Mouse (Mus musculus): ENCODE data around the gene Whamm.

Gene Whamm

DNA sequence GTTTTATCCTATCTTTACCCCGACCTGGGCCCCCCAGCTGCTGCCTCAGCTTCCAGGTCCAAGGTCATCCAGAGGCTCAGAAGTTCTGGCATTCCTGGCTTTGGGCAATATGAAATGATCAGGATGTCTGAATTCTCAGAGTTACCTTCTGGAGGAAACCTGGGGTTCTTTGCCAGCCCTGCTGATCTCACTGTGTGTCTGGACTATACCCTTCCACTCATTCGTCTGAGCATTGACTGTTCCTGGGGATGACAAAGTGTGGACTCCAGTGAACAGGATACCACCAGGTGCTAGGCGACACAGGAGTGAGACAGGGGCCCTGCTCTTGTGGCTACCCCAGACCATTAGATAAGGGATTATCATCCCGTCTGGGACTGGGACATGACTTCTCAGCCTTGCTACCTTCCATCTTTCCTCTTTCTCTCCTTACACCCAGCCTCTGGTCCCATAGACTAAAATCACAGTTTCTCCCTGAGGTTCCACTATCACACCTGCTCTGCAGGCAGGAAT lies 7.5 kb upstream of the Whamm start:
- no peak for DNase-seq (ENCODE audit: low spot score)

DNA sequence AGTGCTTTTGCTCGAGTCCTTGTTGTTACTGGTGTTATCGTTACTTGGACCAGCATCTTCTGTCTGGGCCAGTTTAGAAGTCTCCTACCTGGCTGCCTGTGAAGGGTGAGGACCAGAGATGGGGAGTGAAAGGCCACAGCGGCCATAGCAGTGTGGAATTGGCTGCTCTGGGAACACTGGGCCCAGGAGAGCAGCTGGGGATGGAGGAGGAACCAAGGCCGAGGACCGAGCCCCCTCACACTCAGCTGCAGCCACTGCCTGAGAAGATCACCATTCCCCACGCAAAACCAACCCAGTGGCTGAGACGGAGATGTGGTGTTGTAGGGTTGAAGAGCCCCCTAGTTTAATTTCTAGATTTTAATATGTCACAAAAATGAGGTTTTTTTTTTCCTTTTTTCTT lies 6.3 kb upstream of the Whamm start:
- DNase-seq (ENCODE audit: low spot score), result no peak

DNA sequence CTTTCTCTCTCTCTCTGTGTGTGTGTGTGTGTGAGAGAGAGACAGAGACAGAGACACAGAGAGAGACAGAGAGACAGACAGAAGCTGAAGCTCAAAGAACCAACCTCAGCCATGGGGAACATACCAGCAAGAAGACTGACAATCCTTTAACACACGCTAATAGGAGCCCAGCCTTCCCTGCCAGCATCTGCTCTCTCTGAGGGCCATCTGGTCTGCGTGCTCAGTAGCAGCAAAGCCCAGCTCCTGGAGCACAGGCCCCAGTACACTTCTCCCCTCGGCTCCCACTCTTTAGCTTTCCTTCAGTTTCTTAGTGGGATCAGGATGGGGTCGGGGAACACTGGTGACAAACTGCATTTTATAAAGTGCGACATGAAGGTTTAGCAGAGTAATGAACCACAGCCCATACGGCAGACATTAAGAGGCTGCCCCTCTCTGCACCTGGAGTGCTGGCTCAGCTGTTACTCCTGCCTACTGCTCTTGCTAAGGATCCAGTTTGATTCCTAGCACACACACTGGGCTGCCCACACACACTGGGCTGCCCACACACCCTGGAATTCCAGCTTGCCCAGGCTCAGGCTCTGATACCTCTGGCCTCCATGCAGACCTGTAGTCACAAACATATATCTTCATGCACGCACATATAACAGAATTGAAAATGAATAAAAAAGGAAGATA lies 5.5 kb upstream of the Whamm start:
- no peak for DNase-seq (ENCODE audit: low spot score)

DNA sequence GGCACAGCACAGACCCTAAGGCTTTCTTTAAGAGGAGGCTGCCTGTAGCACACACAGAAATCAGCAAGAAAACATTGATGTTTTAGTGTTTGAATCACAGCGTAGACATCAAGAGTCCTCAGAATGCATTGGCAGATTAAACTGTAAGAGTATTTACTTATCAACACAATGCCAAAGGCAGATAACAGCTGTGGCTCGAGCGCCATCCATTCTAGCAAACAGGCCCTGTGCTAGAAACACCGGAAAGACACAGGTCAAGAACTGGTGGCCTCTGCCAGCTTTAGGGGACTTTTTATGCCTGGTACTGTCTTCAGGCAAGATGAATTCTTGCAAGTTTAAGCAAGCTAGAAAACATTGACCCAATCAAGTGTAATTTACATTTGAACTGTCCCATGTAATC lies 4.7 kb upstream of the Whamm start:
- no peak for DNase-seq (ENCODE audit: low spot score)

DNA sequence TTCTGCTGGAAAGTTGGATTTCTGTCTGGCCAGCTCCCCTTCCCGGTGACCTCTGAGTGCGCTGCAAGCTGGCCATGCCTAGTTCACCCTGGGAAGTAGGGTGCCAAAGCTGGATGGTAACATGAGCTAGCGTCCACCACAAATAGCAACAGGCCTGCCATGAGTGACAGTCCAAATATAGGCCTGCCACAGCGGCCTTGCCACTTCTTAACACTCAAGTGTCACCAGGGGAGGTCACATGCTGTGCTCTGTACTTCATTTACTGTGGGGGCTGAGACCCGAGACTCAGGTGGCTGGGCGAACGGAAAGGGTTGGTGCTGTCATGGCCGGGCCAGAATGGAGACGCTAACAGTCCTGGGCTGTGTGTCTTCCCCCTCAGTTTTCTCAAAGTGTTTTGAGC lies 4.2 kb upstream of the Whamm start, which contains the start of gene Fsd2:
Gene Fsd2, minus strand, starts transcription at position 53 of the 400 bp plus-strand sequence.
- DNase-seq (ENCODE audit: low spot score), result no peak

DNA sequence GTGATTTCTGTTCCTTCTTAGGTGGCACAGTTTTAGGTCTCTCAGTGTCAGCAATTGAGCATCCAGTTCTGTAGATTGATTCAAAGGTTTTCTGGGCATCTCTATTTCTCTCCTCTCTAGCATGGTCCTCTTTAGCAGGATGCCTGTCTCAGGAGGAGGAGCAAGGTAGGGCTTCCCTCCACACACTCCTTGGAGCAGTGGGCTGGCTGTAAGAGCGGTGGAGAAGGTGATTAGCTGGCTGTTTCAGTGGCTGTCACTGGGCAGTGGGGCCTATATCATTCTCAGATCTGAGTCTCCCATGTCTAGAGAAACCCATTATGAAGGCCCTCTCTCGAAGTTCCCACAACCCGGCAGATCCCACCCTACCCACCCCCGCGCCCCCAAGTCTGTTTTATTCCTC lies 3.7 kb upstream of the Whamm start:
- DNase-seq (ENCODE audit: low spot score), result no peak

DNA sequence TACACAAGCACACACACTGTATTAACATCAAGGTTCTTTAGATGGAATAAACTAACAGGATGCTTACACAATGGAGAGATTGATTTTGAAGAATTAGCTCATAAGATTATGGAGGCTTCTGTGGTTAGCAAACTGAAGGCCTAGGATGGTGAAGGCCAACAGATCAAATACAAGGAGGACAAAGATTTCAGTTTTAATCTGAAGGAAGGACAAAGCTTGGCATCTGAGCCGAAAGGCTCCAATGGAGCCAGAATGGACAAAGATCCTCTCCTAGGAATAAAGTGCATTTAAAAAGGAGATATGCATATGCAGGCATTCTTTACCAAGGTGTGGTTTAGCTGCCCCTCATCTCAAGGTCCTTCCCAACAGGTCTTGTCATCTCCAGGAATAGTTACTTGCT lies 1.2 kb upstream of the Whamm start:
- no peak for DNase-seq (ENCODE audit: low spot score)

DNA sequence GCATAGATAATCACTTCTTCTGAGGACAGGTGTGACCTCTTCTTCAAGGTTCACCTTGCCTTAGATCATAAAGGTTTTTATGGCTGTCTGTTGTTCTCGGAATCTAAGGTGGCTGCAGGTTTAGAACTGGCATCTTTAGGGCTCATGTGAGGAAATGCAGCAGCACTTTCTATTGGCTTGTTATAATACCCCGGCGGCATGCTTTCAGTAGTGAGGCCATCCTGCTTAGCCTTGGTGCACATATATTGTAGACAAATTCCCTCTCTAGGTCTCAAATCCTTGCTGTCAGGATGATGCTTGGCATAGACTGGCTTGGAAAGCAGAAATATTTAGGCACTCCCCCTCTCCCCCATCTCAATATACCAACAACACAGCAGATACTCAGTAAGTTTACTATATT lies 795 bp upstream of the Whamm start:
- no peak for DNase-seq (ENCODE audit: low spot score)

DNA sequence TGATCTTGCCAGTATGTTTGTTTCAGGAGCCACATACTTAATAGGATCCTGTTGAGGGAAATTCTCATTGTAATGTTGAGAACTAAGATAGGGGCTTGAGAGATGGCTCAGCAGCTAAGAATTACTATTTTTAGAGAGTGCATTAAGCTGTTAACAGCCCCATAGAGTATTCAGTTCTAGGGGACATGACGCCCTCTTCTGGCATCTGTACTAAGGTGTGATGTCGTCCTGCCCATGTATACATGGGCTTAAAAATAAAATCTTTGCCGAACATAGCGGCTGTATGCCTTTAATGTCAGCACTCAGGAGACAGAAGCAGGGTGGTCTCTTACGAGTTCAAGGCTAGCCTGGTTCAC lies 336 bp upstream of the Whamm start:
- no peak for DNase-seq (ENCODE audit: low spot score)

DNA sequence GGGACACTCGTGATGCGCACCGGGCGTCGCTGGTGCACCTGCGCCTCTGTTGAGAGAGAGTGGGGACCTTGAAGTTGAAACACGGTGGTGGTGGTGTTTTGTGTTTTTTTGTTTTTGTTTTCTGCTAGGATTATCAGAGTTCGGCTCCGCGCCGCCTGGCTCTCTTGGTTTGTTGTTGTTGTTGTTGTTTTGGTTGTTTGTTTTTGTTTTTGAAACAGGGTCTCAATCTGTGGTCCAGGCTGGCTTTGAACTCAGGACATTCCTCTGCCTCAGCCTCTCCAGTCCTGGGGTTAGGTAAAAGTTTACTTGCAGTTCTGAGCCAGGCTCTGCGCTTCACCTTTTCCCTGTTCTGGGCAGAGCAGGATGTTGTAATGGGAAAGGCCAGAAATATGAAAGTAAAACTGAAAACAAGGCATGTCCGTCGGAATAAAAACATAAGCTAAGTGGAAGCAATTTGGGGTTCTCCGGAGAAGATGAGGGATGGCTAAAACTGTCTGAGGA lies 925 bp downstream of the Whamm start:
- no peak for DNase-seq (ENCODE audit: low spot score)

DNA sequence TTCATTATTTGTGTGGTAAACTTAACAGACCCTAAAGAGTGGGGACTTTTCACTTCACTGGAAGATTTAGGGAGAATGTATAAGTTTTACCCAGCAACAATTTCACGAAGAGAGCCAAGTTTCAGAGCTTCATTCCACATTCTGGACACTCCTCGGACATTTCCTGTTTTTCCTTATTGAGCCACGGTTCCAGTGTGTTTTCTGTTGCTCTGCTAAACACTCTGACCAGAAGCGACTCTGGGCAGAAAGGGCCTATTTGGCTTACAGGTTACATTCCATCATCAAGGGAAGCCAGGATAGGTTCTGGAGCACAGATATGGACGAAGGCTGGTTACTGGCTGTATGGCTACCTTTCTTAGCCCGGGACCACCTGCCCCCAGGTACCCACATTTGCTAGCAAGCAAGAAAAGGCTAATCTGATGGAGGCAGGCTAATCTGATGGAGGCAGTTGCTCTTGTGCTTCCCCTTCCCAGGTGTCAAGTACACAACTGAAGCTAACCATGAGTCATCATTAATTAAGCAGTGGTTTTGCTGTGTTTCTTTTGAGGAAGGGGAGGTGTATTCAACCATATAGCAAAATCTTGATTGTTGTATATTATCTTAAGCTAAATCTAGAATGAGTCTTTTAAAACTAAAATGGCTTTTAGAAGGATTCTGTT lies 1.7 kb downstream of the Whamm start:
- DNase-seq (ENCODE audit: low spot score), result no peak

DNA sequence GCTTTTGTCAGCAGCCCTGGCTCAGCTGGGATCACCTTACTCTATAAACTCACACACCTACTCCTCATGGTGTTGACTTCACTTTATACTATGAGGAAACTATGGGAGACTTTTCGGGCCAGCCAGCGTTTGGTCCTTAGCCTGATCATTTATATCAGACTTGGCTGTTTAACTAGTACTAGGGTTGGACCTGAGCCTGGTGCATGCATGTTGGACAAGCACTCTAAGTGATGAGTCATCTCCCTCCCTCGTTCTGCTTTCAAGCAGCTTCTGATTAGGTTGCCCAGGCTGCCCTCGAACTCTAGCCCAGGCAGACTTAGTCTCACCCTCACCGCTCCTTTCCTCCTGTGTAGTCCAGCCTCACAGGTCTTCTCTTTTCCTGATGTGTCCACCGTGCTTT lies 2.3 kb downstream of the Whamm start:
- no peak for DNase-seq (ENCODE audit: low spot score)

DNA sequence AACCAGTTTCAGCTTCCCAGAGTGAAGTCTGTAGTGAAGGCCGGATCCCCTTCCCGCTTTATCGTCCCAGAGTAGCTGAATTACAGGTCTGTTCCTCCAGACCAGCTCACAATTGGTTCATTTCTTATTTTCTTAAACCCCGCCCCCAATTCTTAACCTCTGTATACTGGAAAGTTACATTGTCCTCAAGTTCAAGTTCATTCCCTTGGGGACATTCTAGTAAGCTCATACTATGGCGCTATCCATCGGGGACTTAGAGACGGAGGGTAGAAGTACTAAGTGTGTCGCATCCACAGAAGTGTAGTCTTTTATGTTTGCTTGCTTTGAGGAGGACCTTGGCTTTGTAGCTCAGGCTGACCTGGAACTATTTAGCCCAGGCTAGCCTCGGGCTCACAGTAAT lies 2.8 kb downstream of the Whamm start:
- DNase-seq (ENCODE audit: low spot score), result no peak

DNA sequence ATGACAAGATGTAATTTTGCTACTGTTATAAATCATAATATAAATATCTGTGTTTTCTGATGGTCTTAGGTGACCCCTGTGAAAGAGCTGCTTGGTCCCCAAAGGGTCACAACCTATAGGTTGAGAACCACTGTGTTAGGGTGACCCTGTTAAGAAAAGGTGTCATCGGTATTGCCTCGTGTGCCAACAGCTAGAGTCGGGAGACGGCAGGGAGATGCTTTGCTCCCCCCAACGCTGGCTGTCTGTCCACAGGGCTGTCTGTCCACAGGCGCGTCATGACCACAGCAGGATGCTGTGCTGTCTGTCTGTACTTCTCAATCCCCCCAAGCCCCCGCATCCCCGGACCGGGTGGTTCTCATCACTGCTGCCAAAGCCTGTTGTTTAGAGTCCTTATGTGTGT lies 4.5 kb downstream of the Whamm start:
- no peak for DNase-seq (ENCODE audit: low spot score)

DNA sequence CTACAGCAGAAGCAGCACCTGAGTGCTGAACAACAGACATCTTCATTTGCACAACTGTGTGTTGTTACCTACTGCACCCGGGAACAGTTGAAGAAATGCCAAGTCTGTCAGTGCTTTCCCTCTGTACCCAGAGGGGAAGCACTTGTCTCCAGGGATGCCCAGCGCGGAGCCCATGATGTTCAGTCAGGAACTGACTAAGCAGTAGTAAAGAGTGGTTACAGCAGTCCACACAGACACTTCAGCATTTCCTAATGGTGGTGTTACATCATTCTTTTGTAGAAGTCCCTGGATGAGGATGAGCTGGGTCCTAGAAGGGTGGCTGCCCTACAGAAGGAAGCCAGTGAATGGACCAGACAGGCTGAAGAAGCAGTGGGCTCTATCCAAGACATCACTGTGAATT lies 6.8 kb downstream of the Whamm start:
- DNase-seq (ENCODE audit: low spot score), result no peak

DNA sequence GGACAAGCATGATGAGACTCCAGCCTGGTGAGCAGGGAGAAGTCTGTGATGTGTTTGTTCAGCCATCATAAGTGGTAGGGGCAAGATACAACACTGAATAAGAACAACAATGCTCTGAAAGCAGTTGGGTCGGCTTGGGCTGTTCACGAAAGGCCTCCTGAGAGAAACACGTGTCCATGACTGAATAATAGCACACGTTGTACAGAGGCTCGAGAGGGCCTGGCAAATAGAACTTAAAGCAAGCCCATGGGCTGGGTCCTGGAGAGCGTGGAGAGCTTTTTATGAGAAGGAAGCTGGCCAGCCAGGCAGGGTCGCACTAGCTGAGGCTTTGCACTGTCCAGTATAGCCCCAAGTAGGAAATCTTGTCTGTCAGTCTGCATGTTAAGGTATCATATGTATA lies 7.3 kb downstream of the Whamm start:
- no peak for DNase-seq (ENCODE audit: low spot score)

DNA sequence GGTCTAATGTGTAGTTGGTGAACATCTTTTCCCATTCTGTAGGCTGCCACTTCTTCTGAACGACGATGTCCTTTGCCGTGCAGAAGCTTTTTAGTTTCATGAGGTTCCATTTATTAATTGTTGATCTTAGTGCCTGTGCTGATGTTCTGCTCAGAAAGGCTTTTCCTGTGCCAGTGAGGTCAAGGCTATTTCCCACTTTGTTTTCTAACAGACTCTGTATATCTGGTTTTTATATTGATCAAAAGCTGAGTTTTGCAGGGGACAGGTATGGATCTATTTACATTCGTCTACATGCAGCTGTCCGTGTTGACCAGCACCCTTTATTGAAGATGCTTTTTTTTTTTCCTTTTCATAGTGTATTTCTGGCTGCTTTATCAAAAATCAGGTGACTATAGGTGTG lies 8.2 kb downstream of the Whamm start:
- DNase-seq (ENCODE audit: low spot score), result no peak

DNA sequence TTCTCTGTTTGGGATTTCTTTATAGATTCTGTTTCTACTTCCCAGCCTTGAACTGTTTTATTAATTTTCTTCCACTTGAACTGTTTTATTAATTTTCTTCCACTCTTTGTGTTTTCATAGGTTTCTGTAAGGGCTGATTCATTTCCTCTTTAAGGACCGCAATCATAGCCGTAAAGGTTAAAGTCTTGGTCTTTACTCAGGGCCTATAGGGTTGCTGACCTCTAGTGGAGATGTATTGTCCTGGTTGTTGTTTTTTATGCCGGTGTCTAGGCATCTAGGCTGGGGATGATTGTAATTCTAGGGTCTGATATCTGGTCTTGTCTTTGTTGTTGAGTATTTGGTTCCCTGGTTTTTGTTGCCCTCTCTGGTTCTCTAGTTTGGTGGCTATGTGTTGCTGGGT lies 12.4 kb downstream of the Whamm start:
- DNase-seq (ENCODE audit: low spot score), result no peak

DNA sequence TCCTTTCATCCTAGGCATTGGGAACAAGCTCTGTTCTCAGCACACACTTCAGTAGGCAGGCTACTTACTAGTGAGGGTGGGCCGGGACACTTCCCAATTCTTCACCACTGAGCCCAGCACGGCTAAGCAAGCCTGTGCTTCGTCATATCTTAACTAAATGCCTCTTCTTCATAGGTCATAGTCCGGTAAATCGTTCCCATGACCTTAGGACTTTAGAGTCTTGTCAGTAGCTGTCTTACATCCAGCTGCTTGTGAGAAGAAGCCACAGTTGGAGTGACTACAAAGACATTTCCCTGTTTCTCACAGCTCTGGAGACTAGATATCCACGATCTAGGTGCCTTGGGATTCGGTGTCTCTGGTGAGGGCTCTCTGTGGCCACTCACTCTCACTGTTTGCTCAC lies 14.3 kb downstream of the Whamm start:
- DNase-seq (ENCODE audit: low spot score), result no peak

DNA sequence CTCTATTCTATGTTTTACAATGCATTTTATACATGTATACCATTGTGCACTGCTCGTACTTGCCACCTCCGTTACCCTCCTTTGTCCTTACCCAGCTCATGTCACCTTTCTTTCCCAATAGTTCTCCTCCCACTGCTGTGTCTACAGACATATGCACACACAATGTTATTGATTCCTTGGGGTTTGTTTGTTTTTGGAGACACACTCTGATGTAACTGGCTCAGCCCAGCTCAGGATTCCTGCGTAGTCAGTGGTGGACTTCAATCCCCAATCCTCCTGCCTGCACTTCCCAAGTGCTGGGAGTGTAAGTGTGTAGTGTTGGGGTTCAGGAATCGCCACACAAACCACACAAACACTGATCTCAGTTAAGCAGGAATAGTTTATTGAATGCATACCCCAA lies 16.2 kb downstream of the Whamm start:
- no peak for DNase-seq (ENCODE audit: low spot score)

DNA sequence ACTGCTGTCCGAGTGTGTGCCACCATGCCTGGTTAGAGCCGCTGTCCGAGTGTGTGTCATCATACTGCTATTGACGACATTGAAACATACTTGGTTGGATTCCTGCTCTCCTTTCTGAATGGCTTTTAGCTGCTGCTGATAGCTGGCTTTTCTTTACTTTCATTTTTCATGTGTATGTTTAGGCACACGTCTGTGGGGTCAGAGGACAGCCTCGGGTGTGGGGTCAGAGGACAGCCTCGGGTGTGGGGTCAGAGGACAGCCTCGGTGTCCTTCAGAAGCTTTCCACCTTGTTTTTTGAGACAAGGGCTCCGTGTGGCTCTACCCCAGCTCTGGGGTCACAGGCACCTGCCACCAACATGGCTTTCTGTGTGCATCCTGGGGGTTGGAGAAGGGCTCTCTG lies 21.6 kb downstream of the Whamm start:
- DNase-seq (ENCODE audit: low spot score), result no peak

DNA sequence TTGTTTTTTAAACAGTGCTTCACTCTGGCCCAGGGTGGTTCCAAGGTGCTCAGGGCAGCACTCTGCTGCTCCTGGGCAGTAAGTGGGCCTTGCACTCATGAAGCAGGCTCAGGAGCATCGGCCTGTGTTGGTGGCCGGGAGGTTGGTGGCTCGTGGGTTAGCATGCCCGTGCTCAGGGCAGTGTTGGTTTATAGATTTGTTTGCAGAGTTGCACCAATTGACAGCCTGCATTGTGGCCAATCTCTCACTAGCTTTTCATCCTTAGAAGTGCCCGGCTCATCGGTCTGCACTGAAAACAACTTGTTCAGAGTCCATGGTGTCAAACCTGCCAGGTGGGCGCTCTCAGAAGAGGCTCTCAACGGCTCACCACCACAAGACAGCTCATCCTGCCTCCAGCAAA lies 22.3 kb downstream of the Whamm start:
- DNase-seq (ENCODE audit: low spot score), result no peak

DNA sequence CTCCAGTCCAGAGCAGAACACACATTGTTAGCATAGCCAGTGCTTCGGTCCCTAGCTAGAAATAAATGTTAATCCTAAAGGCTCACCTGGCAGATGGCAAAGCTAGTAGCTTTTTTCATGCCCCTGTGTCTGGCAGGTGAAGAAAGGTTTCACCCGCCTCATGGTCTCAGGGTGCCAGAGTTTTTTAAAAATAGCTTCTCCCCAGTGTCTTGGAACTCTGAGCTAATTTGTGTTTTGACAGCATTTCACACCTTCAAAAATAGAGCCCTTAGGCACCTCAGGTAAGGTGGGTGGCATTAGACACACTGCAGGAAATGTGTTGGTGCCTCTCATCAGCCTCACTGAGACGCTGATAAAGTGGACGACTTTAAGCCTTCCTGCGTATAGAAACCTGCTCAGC lies 24.0 kb downstream of the Whamm start:
- DNase-seq (ENCODE audit: low spot score), result no peak

DNA sequence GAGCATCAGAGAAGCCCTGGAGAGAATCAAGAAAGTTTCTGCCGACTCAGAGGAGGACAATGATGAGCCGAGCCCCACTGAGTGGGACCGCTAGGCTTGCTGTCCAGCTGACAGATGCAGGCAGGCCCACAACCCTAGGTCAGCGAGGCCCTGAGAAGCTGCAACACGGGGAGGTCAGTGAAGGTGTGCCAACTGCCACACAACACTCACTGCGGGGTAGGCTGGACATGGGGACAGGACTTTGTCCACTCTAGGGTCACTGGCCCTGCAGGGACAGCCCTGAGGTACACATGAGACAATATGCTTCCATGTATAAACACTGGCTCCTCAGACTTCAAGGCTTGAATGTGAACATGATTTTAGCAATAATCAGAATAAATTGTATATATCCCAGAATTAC lies 25.0 kb downstream of the Whamm start:
- DNase-seq (ENCODE audit: low spot score), result no peak

Data from testis, postnatal 14 days (tissue).